Mouse (Mus musculus): ENCODE results near the gene Lcn3. TPM values are rescaled to one million over a fixed set of nuclear protein-coding genes. Genes with fewer than 3 reads are reported as not detected.

The Lcn3 gene
- polyA plus RNA-seq, 1 experiment from 2014 or later = not detected

DNA sequence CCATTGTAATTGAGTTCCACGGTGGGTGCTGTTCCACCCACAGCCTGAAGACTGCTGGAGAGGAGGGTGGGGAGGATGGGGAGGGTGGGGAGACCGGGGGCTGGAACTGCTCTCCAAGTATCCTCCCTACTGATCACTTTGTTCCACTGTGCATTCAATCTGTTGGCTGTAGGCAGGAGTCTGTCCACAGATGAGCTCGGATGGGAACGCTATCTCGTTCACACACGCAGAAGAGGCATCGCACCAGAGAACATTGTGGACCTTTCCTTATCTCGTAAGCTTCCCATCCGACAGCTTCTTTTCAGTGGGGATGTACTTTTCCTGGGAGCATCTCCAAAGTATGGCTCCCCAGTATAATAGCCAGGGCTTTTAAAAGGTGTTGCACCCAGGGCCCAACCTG is 13.7 kb downstream of the Lcn3 start:
- no peaks in the 10 kb centered on the region for H3K9me3 ChIP-seq (ENCODE audit: control insufficient read depth, low read length)
- ATAC-seq (ENCODE audit: low FRiP score, low TSS enrichment) = no peak

DNA sequence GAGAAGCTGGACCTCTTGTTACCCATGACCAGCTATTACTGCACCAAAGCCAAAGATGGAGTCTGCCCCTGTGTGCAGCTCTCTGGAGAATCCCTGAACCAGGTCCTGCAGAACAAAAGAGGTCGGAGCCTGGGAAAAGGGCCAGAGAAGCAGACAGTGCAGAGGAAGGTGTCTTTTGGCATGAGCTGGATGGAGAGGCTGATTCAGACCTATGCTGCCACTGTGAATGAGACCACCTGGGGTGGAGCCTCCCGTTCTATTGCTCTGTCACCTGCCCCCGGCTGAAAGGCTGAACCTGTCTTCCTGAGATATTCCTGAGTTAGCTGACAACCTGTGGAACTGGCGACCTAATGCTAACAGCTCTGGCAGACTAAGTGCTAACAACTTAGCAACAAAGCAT is 15.6 kb downstream of the Lcn3 start:
- Histone ChIP-seq H3K4me2 (replicated peaks; ENCODE audit: low read depth) (no peak overlapping the region), H3K27me3 (ENCODE audit: control insufficient read depth, insufficient read depth, low read length) (no peaks in the 10 kb centered on the region), H3K9ac (ENCODE audit: low read length) (no peak overlapping the region), H3K36me3 (ENCODE audit: control insufficient read depth, insufficient read depth, low read length) (no peaks in the 10 kb centered on the region), H3K4me3 (ENCODE audit: low read depth, low read length) (no peak overlapping the region), H3K9me3 (ENCODE audit: control insufficient read depth, low read length) (no peaks in the 10 kb centered on the region), H3K4me1 (replicated peaks; ENCODE audit: control insufficient read depth, insufficient read depth) (no peaks in the 10 kb centered on the region), H3K27ac (replicated peaks) (no peak overlapping the region)
- ATAC-seq (ENCODE audit: low FRiP score, low TSS enrichment) (no peak), DNase-seq (ENCODE audit: low spot score) (no peak)
- TF ChIP-seq CTCF (IDR thresholded peaks at IDR 0.05; ENCODE audit: low read depth) (no peak), EP300 (optimal IDR thresholded peaks at IDR 0.05) (no peak)
- 30% methylated on average over 4 of the region's 4 CpGs for WGBS

More for the DNA sequence above, 13.7 kb downstream of the Lcn3 start:
- no peaks in the 10 kb centered on the region for H3K36me3 ChIP-seq (ENCODE audit: control insufficient read depth, insufficient read depth, low read length)
- 91% methylated on average over 9 of the region's 9 CpGs for WGBS
- no peak overlapping the region for H3K27ac ChIP-seq (replicated peaks)
- no peak overlapping the region for H3K9ac ChIP-seq (ENCODE audit: low read length)
- TF ChIP-seq CTCF (IDR thresholded peaks at IDR 0.05; ENCODE audit: low read depth) = no peak
- TF ChIP-seq EP300 (optimal IDR thresholded peaks at IDR 0.05) = no peak
- no peak overlapping the region for H3K4me2 ChIP-seq (replicated peaks; ENCODE audit: low read depth)
- DNase-seq (ENCODE audit: low spot score) = no peak
- H3K4me1 ChIP-seq (replicated peaks; ENCODE audit: control insufficient read depth, insufficient read depth) = no peaks in the 10 kb centered on the region
- H3K4me3 ChIP-seq (ENCODE audit: low read depth, low read length) = no peak overlapping the region
- H3K27me3 ChIP-seq (ENCODE audit: control insufficient read depth, insufficient read depth, low read length) = no peaks in the 10 kb centered on the region

DNA sequence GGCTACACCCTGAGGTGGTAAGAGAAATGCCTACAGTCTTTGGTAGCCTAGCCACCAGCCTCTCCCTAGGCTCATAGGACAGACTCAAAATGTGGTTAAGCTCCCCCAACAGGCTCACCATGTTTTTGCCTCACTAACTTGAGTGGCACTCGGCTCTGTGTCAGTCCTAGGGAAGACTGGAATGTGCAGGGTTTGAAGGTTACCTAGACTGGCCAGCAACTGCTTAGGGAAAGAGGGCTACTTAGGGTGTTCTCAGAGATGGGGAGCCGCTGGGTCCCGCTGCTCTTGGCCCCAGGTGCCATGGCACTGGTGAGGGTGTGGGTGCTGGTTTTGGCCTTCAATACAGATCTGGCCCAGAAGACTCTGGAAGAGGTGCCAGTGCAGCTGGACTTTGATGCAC is 16.6 kb downstream of the Lcn3 start, which contains the start of gene Gm13539:
Gene Gm13539 (plus strand): TSS at position 301 of the 400 bp plus-strand sequence.
- no peak for DNase-seq (ENCODE audit: low spot score)
- no peak within 1 kb of the TSS for H3K9ac ChIP-seq (ENCODE audit: low read length)
- no peak within 1 kb of the TSS for H3K4me3 ChIP-seq (ENCODE audit: low read depth, low read length)
- no peaks in the 10 kb centered on the region for H3K27me3 ChIP-seq (ENCODE audit: control insufficient read depth, insufficient read depth, low read length)
- 84% methylated on average over 3 of the region's 3 CpGs for WGBS
- H3K4me1 ChIP-seq (replicated peaks; ENCODE audit: control insufficient read depth, insufficient read depth) = no peaks in the 10 kb centered on the region
- H3K9me3 ChIP-seq (ENCODE audit: control insufficient read depth, low read length) = no peaks in the 10 kb centered on the region
- no peak within 1 kb of the TSS for H3K4me2 ChIP-seq (replicated peaks; ENCODE audit: low read depth)
- TF ChIP-seq EP300 (optimal IDR thresholded peaks at IDR 0.05) (no peak), CTCF (IDR thresholded peaks at IDR 0.05; ENCODE audit: low read depth) (no peak)
- H3K27ac ChIP-seq (replicated peaks) = no peak within 1 kb of the TSS
- no peaks in the 10 kb centered on the region for H3K36me3 ChIP-seq (ENCODE audit: control insufficient read depth, insufficient read depth, low read length)
- no peak for ATAC-seq (ENCODE audit: low FRiP score, low TSS enrichment)

DNA sequence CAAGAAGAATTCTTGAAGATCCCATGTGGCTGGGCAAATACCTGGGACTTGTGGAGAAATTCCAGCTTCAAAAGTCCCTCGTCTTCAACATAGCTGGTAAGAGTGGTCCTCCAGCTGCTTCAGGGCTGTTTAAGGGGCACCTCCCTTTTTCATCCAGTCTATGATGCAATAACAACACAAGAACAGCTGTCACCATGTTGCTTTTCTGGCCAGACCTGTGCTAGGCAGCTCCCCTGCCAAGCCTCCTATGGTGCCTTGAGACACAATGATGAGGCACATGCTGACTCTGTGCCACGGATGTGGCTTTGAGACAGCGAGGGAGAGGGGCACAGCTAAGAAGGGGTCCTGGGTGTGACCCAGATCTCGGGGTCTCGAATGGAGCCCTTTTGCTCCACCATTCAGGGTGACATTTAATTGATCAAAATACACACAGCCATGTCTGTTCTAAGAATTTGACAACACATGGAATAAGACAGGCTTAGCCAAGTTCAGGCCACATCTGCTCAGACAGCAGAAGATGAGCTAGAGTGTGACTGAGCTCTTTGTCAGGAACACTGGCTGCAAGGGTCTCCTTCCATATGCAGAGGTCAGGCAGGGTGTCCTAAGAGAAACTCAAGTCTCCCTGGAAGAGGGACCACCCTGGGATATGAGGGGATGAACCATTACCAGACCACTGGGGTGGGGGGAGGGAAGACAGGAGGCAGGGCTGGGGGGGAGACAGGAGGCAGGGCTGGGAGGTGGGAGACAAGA is 20.4 kb downstream of the Lcn3 start:
- Histone ChIP-seq H3K27ac (replicated peaks) (no peak overlapping the region), H3K9me3 (ENCODE audit: control insufficient read depth, low read length) (no peaks in the 10 kb centered on the region), H3K27me3 (ENCODE audit: control insufficient read depth, insufficient read depth, low read length) (no peaks in the 10 kb centered on the region), H3K4me2 (replicated peaks; ENCODE audit: low read depth) (no peak overlapping the region), H3K4me3 (ENCODE audit: low read depth, low read length) (no peak overlapping the region), H3K9ac (ENCODE audit: low read length) (no peak overlapping the region), H3K4me1 (replicated peaks; ENCODE audit: control insufficient read depth, insufficient read depth) (no peaks in the 10 kb centered on the region), H3K36me3 (ENCODE audit: control insufficient read depth, insufficient read depth, low read length) (no peaks in the 10 kb centered on the region)
- TF ChIP-seq EP300 (optimal IDR thresholded peaks at IDR 0.05) (no peak), CTCF (IDR thresholded peaks at IDR 0.05; ENCODE audit: low read depth) (no peak)
- no peak for DNase-seq (ENCODE audit: low spot score)
- WGBS = 57% methylated on average over 5 of the region's 5 CpGs
- no peak for ATAC-seq (ENCODE audit: low FRiP score, low TSS enrichment)

DNA sequence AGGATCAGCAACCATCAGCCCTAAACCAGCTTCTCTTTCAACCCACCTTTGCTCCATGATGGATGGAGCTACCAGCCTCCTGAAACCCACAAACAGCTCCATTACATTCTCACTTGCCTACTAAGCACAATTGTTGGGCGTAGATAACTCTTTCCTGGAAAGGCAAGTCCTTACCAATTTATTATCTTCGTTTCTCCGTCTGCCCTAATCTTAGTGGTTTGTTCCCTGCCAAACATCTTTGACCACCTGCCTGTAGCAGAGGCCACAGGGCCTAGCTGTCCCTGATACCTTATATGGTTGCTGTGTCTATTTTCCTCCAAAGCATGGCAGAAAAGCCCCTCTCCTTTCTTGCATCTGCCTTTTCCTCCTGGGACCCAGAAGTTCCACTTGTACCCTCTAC is 23.7 kb downstream of the Lcn3 start:
- no peak overlapping the region for H3K9ac ChIP-seq (ENCODE audit: low read length)
- H3K27ac ChIP-seq (replicated peaks) = no peak overlapping the region
- no peak for DNase-seq (ENCODE audit: low spot score)
- H3K4me2 ChIP-seq (replicated peaks; ENCODE audit: low read depth) = no peak overlapping the region
- no peaks in the 10 kb centered on the region for H3K9me3 ChIP-seq (ENCODE audit: control insufficient read depth, low read length)
- H3K36me3 ChIP-seq (ENCODE audit: control insufficient read depth, insufficient read depth, low read length) = no peaks in the 10 kb centered on the region
- no peaks in the 10 kb centered on the region for H3K27me3 ChIP-seq (ENCODE audit: control insufficient read depth, insufficient read depth, low read length)
- no peak for TF ChIP-seq CTCF (IDR thresholded peaks at IDR 0.05; ENCODE audit: low read depth)
- no peak for TF ChIP-seq EP300 (optimal IDR thresholded peaks at IDR 0.05)
- H3K4me3 ChIP-seq (ENCODE audit: low read depth, low read length) = no peak overlapping the region
- ATAC-seq (ENCODE audit: low FRiP score, low TSS enrichment) = no peak
- no peaks in the 10 kb centered on the region for H3K4me1 ChIP-seq (replicated peaks; ENCODE audit: control insufficient read depth, insufficient read depth)
- WGBS = 76% methylated on average over 3 of the region's 3 CpGs

DNA sequence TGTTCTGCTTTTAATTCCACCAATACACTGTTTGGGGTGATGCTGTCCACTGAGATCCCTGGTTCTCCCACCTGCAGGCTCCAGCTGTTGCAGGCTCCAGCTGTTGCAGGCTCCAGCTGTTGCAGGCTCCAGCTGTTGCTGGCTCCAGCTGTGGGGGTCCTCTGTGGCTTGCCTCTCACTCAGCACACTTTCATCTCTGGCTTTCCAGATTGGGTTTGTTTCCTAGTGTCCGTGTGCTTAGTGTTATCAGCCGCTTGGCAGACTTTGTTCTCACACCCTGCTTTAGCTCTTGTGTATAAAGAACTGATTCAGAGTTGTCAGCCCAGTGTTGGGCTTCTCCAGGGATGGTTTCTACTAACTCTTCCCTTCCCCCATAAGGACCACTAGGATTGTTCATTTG is 32.3 kb downstream of the Lcn3 start:
- H3K27me3 ChIP-seq (ENCODE audit: control insufficient read depth, insufficient read depth, low read length) = no peaks in the 10 kb centered on the region
- TF ChIP-seq EP300 (optimal IDR thresholded peaks at IDR 0.05) (no peak), CTCF (IDR thresholded peaks at IDR 0.05; ENCODE audit: low read depth) (no peak)
- 18% methylated on average over 2 of the region's 2 CpGs for WGBS
- H3K4me1 ChIP-seq (replicated peaks; ENCODE audit: control insufficient read depth, insufficient read depth) = no peaks in the 10 kb centered on the region
- no peaks in the 10 kb centered on the region for H3K9me3 ChIP-seq (ENCODE audit: control insufficient read depth, low read length)
- ATAC-seq (ENCODE audit: low FRiP score, low TSS enrichment) (no peak), DNase-seq (ENCODE audit: low spot score) (no peak)
- no peak overlapping the region for H3K9ac ChIP-seq (ENCODE audit: low read length)
- H3K4me3 ChIP-seq (ENCODE audit: low read depth, low read length) = no peak overlapping the region
- H3K36me3 ChIP-seq (ENCODE audit: control insufficient read depth, insufficient read depth, low read length) = no peaks in the 10 kb centered on the region
- H3K27ac ChIP-seq (replicated peaks) = no peak overlapping the region
- no peak overlapping the region for H3K4me2 ChIP-seq (replicated peaks; ENCODE audit: low read depth)

Measured in stomach, postnatal 0 days (tissue).